Mouse (Mus musculus) megakaryocyte-erythroid progenitor cell, adult 5-6 weeks (primary cell): ENCODE results near the gene Cacng6. TPM values are rescaled to one million over a fixed set of nuclear protein-coding genes. Genes with fewer than 3 reads are reported as not detected.

Experiments
- ATAC-seq: replicated peaks from 2 replicates; pipeline ENCODE4 v1.8.0; 2016; ENCODE audit warnings: mild to moderate bottlenecking, inconsistent platforms; ENCODE audit not compliant: severe bottlenecking, poor library complexity, low FRiP score, low TSS enrichment
- total RNA-seq, 2 experiments: library from RNA; stranded (forward) in 1 of 2; stranded (reverse) in 1 of 2; fragments of 200-1000, 215-1000 nt in 1 of 2; fragments of >200 nt in 1 of 2; fragmentation: Nextera tagmentation in 1 of 2; gene quantifications; 2 replicates each; pipeline ENCODE4 v1.2.3; 2014 to 2017

The Cacng6 gene
- total RNA-seq, 2 experiments from 2014 or later: not detected

DNA sequence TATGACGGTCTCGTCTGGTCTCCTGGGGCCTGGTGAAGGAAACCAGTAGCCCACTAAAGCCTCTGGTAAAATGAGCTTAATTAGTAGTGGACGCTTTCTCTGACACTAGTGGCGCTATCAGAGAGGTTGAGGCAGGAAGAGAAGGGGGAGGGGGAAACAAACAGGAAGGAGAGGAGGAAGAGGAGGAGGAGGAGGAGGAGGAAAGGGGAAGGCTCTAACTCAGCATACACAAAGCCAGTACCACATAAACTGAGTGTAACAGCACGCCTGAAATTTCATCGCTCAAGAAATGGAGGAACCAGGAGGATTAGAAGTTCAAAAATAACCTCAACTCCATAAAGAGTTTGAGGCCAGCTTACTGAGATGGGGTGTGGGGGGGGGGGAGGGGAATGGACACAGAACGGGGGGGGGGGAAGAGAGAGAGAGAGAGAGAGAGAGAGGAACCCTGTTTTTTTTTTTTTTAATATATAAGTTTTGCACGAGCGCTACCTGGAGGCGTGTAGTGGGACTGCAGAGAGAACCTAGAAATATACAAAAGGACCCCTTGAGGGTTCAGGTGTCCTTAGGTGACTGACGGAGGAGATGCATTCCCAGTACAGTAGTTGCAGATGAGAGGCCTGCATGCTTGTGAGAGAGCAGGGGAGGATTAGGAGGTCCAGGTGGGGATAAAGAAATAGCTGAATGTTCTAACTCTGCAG, 29.6 kb downstream of the Cacng6 start:
- no peak for ATAC-seq

DNA sequence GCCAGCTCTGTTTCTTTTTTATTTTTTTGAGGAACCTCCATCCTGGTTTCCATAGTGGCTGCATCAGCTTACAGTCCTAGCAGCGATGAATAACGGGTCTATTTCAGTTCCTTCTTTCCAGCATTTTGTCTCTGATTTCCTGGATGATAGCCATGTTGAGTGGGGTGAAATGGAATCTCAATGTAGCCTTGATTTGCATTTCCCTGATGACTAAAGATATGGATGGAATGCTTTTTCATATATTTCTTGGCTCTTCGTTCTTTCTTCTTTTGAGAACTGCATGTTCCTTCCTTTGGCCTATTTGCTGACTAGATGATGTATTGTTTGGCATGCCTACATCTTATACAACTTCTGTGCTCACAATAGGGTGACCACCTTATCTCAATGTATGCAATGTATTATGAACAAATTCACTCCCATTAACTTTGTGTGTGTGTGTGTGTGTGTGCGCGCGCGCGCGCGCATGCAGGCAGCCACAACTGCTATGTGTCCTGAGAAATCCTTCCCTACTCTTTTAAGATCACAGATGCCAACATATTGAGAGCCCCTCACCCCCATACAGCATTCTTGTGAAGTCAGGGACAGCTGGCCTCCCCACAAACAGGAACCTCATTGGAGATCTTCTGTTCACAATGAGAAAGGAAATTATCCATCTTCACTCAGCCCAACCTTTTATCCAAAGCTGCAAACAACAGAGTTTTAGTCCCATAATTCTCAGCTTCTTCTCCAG, 33.3 kb downstream of the Cacng6 start:
- ATAC-seq: no peak

DNA sequence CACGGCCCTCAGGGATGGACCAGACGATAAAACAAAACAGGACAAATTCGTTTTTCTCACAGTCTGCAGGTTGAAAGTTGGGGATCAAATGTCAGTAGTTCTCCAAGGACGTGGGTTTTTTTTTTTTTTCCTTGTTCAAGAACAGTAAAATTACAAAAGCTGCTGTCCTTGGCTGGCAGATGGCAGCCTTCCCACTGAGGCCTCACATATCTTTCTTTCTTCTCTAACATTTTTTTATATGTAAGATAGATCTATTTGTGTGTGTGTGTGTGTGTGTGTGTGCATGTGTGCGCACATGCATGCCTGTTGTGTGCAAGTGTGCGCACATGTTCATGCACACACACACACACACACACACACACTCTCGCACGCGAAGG, 33.8 kb downstream of the Cacng6 start:
- no peak for ATAC-seq

DNA sequence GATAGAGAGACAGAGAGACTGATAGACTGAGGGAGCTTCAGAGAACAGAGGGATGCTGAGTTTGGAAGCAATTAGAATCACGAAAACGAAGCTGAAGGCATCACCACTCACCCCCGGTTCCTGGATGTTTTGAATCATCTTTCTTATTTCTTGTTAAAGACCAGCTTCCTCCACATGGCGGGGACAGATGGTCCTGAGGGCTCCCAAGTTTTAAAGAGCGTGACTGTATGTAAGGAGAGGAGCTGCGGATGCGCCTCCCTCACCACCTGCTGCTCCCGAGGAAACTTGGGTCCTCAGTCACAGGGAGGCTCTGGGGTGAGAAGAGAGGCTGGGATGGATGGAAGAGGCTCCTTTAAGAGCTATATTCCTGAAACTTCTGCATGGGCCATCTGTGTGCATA, 36.3 kb downstream of the Cacng6 start:
- no peak for ATAC-seq

DNA sequence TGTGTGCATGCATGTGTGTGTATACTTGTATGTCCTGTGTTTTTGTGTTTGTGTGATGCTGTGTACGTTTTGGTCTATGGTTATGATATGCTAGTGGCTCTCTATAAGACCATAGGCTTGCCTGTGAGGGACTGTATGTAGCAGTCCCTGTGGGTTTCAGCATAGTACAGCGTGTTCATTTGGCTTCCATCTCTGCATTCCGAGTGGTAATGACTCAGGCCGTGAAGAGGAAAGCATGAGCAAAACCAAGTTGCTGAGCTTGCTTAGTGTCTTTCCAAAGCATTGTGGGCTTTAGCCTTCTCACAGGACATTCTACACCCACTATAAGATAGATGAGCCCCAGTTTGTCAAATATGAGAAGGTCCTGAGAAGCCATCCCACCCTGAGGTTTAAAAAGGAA, 39.3 kb downstream of the Cacng6 start:
- ATAC-seq: no peak

DNA sequence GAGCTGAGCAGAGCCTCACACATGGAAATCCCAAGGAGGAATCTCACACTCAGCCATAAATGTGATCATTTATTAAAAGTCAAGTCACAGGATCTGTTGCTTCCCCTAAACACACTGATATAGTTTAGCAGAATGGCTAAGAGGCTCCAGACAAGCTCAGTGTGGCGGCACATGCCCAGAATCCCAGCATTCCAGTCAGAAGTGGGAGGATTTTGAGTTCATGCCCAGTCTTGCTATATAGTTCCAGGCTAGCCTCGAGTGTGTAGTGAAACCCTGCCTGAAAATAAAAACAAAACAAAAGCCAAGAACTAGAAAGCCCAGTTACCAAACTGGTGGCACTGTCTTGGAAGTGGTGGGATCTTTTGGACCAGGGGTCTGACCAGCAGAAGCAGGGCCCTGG, 44.6 kb downstream of the Cacng6 start:
- no peak for ATAC-seq

DNA sequence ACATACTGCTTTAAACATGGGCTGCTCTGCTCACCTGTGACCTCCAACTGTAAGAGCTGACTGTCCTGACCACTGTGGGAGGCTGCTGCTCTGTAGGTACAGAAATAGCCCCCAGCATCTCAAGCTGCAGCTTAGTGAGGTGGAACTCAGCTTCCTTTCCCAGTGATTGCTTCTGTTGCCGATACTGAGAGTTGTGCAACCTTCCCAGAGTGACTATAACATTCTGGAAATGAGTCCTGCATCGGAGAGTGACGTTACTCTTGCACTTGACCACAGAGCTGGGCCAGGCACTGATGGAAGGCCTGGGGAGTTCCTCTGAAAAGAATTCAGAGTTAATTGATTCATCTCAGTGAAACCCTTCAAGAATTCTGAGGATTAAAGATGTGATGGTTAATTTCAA, 48.8 kb downstream of the Cacng6 start:
- ATAC-seq: no peak

DNA sequence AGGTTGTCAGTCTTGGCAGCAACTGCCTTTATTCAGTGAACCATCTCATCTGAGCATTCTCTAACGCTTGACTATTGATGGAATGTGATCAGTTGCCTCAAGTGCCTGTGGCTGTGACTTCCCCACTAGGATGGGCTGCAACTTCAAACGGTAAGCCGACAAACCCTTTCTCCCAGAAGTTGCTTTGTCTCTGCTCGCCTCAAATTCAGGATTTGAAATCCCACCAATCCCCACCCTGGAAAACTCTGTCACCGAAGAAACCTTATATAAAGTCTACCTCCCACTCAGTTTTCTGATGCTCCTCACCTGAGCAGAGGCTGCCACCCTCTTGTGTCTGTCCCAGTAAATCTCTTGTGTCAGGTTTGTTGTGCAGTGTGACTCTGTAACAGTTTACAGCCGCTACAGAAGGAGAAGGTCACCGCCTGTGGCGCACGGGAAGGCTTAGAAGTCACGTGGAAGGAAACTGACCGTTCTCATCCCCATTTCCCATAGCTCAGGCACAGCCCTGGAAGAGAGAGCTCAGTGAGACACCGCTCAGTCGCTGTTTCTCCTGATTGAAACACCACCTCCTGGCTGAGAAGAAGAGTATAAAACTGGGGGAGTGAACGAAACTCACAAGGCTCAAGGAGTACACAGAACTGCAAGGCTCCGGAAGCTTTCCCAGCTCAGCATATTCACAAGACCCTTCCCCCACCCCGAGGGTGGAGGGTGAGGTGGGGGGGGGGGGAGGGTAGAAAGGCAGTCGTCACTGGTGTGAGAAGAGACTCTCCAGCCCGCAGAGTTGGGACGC, 50.5 kb downstream of the Cacng6 start:
- ATAC-seq: no peak

DNA sequence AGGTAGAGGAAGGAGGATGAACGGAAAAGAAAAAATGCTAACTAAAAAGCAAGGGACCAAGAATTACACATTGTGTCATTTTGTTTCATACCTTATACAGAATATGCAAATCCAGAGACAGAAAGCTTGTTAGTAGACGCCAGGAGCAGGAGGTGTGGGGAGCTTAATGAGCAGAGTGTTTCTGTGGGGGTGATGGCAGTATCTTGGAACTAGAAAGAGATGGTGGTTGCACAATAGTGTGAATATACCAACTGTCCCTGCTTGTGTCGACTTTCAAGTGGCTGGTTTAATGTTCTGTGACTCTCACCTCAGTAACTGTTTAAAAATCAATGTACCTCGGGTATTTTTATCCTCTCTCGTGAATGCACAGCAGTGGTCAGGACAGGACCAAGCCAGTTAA, 52.7 kb downstream of the Cacng6 start:
- ATAC-seq: no peak

DNA sequence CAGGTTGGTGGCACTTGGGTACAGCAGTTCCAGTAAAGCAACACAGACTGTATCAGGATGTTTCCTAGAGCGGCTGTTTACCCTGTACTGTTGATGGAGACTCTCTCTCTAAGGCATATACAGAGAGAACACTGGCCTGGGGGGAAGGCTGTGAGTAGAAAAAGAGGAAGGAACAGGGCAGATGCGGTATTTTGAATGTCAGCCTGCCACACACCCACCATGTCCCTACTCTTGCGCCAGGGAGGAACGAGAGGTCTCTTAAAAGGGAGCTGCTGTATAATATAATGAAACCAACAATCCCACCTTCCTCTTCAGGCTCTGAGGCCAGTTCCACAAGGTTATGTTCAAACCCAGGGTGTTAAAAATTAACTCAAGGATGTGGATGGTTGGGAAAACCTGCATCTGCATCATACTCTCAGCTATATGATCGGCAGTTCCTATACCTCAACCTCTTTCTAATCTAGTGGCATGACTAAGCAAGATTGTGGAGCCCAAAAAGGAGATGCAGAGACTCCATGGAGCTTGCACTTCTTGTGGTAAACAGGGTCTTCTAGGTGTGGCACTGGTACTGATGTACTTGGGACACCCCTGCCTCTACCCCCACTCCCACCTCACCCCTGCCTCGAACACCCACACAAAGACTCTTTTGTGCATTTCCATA, 58.1 kb downstream of the Cacng6 start:
- no peak for ATAC-seq

Other genes starting within 250 kb of the Cacng6 start
- gene Nlrp12, start 174.5 kb upstream of the Cacng6 start, total RNA-seq (2014; fragmentation: Nextera tagmentation): not detected in 2 replicates
- not detected in 2 replicates for gene Nlrp12, start 174.5 kb upstream of the Cacng6 start, total RNA-seq (2017)
- 1.2 TPM in 1 of 2 replicates, not detected in the other for gene Myadm, start 135.1 kb upstream of the Cacng6 start, total RNA-seq (2014; fragmentation: Nextera tagmentation)
- gene Myadm, start 135.1 kb upstream of the Cacng6 start, total RNA-seq (2017): 0.61 and 2.4 TPM in 2 replicates
- gene Prkcg, start 135.0 kb upstream of the Cacng6 start, total RNA-seq (2014; fragmentation: Nextera tagmentation): not detected in 2 replicates
- not detected in 2 replicates for gene Prkcg, start 135.0 kb upstream of the Cacng6 start, total RNA-seq (2017)
- not detected in 2 replicates for gene Cacng7, start 91.2 kb upstream of the Cacng6 start, total RNA-seq (2014; fragmentation: Nextera tagmentation)
- gene Cacng7, start 91.2 kb upstream of the Cacng6 start, total RNA-seq (2017): not detected in 2 replicates
- not detected in 2 replicates for gene Cacng8, start 33.5 kb upstream of the Cacng6 start, total RNA-seq (2014; fragmentation: Nextera tagmentation)
- not detected in 2 replicates for gene Cacng8, start 33.5 kb upstream of the Cacng6 start, total RNA-seq (2017)
- gene Tarm1, start 78.4 kb downstream of the Cacng6 start, total RNA-seq (2014; fragmentation: Nextera tagmentation): 1.2 TPM in 1 of 2 replicates, not detected in the other
- 0.19 TPM in 1 of 2 replicates, not detected in the other for gene Tarm1, start 78.4 kb downstream of the Cacng6 start, total RNA-seq (2017)
- gene Oscar, start 192.0 kb downstream of the Cacng6 start, total RNA-seq (2014; fragmentation: Nextera tagmentation): not detected in 2 replicates
- not detected in 2 replicates for gene Oscar, start 192.0 kb downstream of the Cacng6 start, total RNA-seq (2017)
- gene Ndufa3, start 193.2 kb downstream of the Cacng6 start, total RNA-seq (2014; fragmentation: Nextera tagmentation): 427 and 468 TPM in 2 replicates
- gene Ndufa3, start 193.2 kb downstream of the Cacng6 start, total RNA-seq (2017): 170 and 216 TPM in 2 replicates
- gene Tfpt, start 205.7 kb downstream of the Cacng6 start, total RNA-seq (2014; fragmentation: Nextera tagmentation): 17.6 and 26.3 TPM in 2 replicates
- 38.1 and 45.9 TPM in 2 replicates for gene Tfpt, start 205.7 kb downstream of the Cacng6 start, total RNA-seq (2017)
- gene Prpf31, start 205.8 kb downstream of the Cacng6 start, total RNA-seq (2014; fragmentation: Nextera tagmentation): 53.7 and 61.4 TPM in 2 replicates
- 125 and 128 TPM in 2 replicates for gene Prpf31, start 205.8 kb downstream of the Cacng6 start, total RNA-seq (2017)
- gene Cnot3, start 221.1 kb downstream of the Cacng6 start, total RNA-seq (2014; fragmentation: Nextera tagmentation): 117 and 166 TPM in 2 replicates
- gene Cnot3, start 221.1 kb downstream of the Cacng6 start, total RNA-seq (2017): 21.2 and 47.8 TPM in 2 replicates
- 5.5 and 8.1 TPM in 2 replicates for gene Leng1, start 241.6 kb downstream of the Cacng6 start, total RNA-seq (2014; fragmentation: Nextera tagmentation)
- 7.1 and 15.2 TPM in 2 replicates for gene Leng1, start 241.6 kb downstream of the Cacng6 start, total RNA-seq (2017)